Comparison of ENCODE assay signal across 8 mouse cellular contexts in genomic region chr4:141809850-141810464, GRCm38 (mm10). TPM values are rescaled to one million over a fixed set of nuclear protein-coding genes. Genes with fewer than 3 reads are reported as not detected.
DNase-seq lines count a peak whose midpoint lies in the region; ATAC-seq lines count a peak whose summit lies in the region.

No protein-coding gene starts in this region.

- H3K4me1 ChIP-seq in neural tube, embryonic 15.5 days, result no peaks in the 10 kb centered on the region

- no peak overlapping the region for H3K9ac ChIP-seq in neural tube, embryonic 15.5 days (replicated peaks)

- H3K27ac ChIP-seq in neural tube, embryonic 15.5 days (replicated peaks), result no peak overlapping the region

- H3K9me3 ChIP-seq in neural tube, embryonic 15.5 days (replicated peaks), result no peaks in the 10 kb centered on the region

- no peaks in the 10 kb centered on the region for H3K27me3 ChIP-seq in neural tube, embryonic 15.5 days (replicated peaks)

- peak; percentile 41 for DNase-seq in adrenal gland, postnatal 36 days
- no peak for DNase-seq in adrenal gland, adult 18-20 months (ENCODE audit: low spot score in 2 of 2)
- peak; percentile 37 for DNase-seq in neural tube, embryonic 10.5 days (ENCODE audit: extremely low spot score, low spot score)
- peak; percentile 46 for DNase-seq in thymus, postnatal 4 days
- no peak for DNase-seq in right cerebral cortex, postnatal 4 days

- no peak; the same call in 1 of the 2 replicates for ATAC-seq in neural tube, embryonic 15.5 days (ENCODE audit: low FRiP score)
- ATAC-seq in granulocyte monocyte progenitor cell, adult 5-6 weeks (replicated peaks; ENCODE audit: poor library complexity, severe bottlenecking), result peak; percentile 85
- peak; percentile 87 for ATAC-seq in megakaryocyte-erythroid progenitor cell, adult 5-6 weeks (replicated peaks; ENCODE audit: low FRiP score, low TSS enrichment, poor library complexity, severe bottlenecking)

- H3K4me2 ChIP-seq in neural tube, embryonic 15.5 days, result no peak overlapping the region

- H3K4me3 ChIP-seq in neural tube, embryonic 15.5 days (replicated peaks), result no peak overlapping the region

- peaks cover 88% of the 10 kb centered on the region for H3K36me3 ChIP-seq in neural tube, embryonic 15.5 days

- 75% methylated on average over 8 of the region's 8 CpGs for WGBS in neural tube, embryonic 15.5 days

RNA-seq across cellular contexts. Expression of gene Cela2a, which starts 16.0 kb away (rescaled TPM):
- total RNA-seq in adrenal gland, postnatal 36 days (2021), result not detected
- not detected for total RNA-seq in adrenal gland, adult 18-20 months (2021)
- 1.3 TPM in 1 of 2 replicates, not detected in the other for polyA plus RNA-seq in neural tube, embryonic 15.5 days (2015; fragmentation: Nextera tagmentation; extraction: Ambion mirVana)
- not detected in 2 replicates for total RNA-seq in granulocyte monocyte progenitor cell, adult 5-6 weeks (2014; fragmentation: Nextera tagmentation)
- not detected in 2 replicates for total RNA-seq in granulocyte monocyte progenitor cell, adult 5-6 weeks (2017)
- total RNA-seq in megakaryocyte-erythroid progenitor cell, adult 5-6 weeks (2014; fragmentation: Nextera tagmentation), result not detected in 2 replicates
- total RNA-seq in megakaryocyte-erythroid progenitor cell, adult 5-6 weeks (2017), result not detected in 2 replicates

RNA-seq across cellular contexts. Expression of gene Casp9, which starts 16.5 kb away (rescaled TPM):
- total RNA-seq in adrenal gland, postnatal 36 days (2021), result 10 to 100 TPM; 16.8 to 24.3 TPM
- total RNA-seq in adrenal gland, adult 18-20 months (2021), result 10 to 100 TPM; 13.1 to 16.1 TPM
- polyA plus RNA-seq in neural tube, embryonic 15.5 days (2015; fragmentation: Nextera tagmentation; extraction: Ambion mirVana), result 19.2 and 20.1 TPM in 2 replicates
- total RNA-seq in granulocyte monocyte progenitor cell, adult 5-6 weeks (2014; fragmentation: Nextera tagmentation), result 11.5 and 12.8 TPM in 2 replicates
- total RNA-seq in granulocyte monocyte progenitor cell, adult 5-6 weeks (2017), result 8.7 and 11.1 TPM in 2 replicates
- total RNA-seq in megakaryocyte-erythroid progenitor cell, adult 5-6 weeks (2014; fragmentation: Nextera tagmentation), result 16.5 and 17.0 TPM in 2 replicates
- 11.4 and 18.1 TPM in 2 replicates for total RNA-seq in megakaryocyte-erythroid progenitor cell, adult 5-6 weeks (2017)

RNA-seq across cellular contexts. Expression of gene Dnajc16, which starts 19.2 kb away (rescaled TPM):
- 10 to 100 TPM; 23.6 to 26.0 TPM for total RNA-seq in adrenal gland, postnatal 36 days (2021)
- total RNA-seq in adrenal gland, adult 18-20 months (2021), result 10 to 100 TPM; 18.5 to 25.8 TPM
- 6.2 TPM in 2 replicates for polyA plus RNA-seq in neural tube, embryonic 15.5 days (2015; fragmentation: Nextera tagmentation; extraction: Ambion mirVana)
- 6.9 and 10.2 TPM in 2 replicates for total RNA-seq in granulocyte monocyte progenitor cell, adult 5-6 weeks (2014; fragmentation: Nextera tagmentation)
- 4.3 and 9.2 TPM in 2 replicates for total RNA-seq in granulocyte monocyte progenitor cell, adult 5-6 weeks (2017)
- total RNA-seq in megakaryocyte-erythroid progenitor cell, adult 5-6 weeks (2014; fragmentation: Nextera tagmentation), result 10.7 and 11.4 TPM in 2 replicates
- total RNA-seq in megakaryocyte-erythroid progenitor cell, adult 5-6 weeks (2017), result 3.2 and 6.0 TPM in 2 replicates

RNA-seq across cellular contexts. Expression of gene Ctrc, which starts 36.2 kb away (rescaled TPM):
- not detected for total RNA-seq in adrenal gland, postnatal 36 days (2021)
- not detected for total RNA-seq in adrenal gland, adult 18-20 months (2021)
- polyA plus RNA-seq in neural tube, embryonic 15.5 days (2015; fragmentation: Nextera tagmentation; extraction: Ambion mirVana), result not detected in 2 replicates
- not detected in 2 replicates for total RNA-seq in granulocyte monocyte progenitor cell, adult 5-6 weeks (2014; fragmentation: Nextera tagmentation)
- total RNA-seq in granulocyte monocyte progenitor cell, adult 5-6 weeks (2017), result not detected in 2 replicates
- not detected in 2 replicates for total RNA-seq in megakaryocyte-erythroid progenitor cell, adult 5-6 weeks (2014; fragmentation: Nextera tagmentation)
- not detected in 2 replicates for total RNA-seq in megakaryocyte-erythroid progenitor cell, adult 5-6 weeks (2017)

Comparison
In these comparisons a context has a peak if more than half of its experiments do, and no peak if none do; other contexts are left out.
1. DNase-seq: peak in adrenal gland, postnatal 36 days (2 of 2), neural tube, embryonic 10.5 days (single experiment) and thymus, postnatal 4 days (single experiment); none in adrenal gland, adult 18-20 months (0 of 2) and right cerebral cortex, postnatal 4 days (single experiment).